Mouse (Mus musculus) MEL (cell line): ENCODE measurements at regions not wholly inside any gene's neighbourhood (a gene's known extent, or its start where the extent isn't known, plus 50 kb on each side); places are given as distances from the start of the nearest gene placed in this dataset.

Experiments used
- DNase-seq: peaks from one replicate; pipeline ENCODE4 v3.0.0; 2011; ENCODE audit warnings: low read depth, low spot score
- H3K27ac ChIP-seq: 2 replicates; pipeline ENCODE4 v1.5.1; 2012; ENCODE audit warnings: low read depth, mild to moderate bottlenecking, control low read depth, low read length, moderate library complexity; ENCODE audit not compliant: control insufficient read depth
- H3K27me3 ChIP-seq, 2 experiments: fragments of 150-350 bp in 1 of 2; sonication (generic) in 1 of 2; 2 replicates each; pipeline ENCODE4 v1.6.1; 2012; ENCODE audit warnings: low read length in 2 of 2, mild to moderate bottlenecking in 2 of 2, improper control_type of control experiment in 1 of 2, moderate library complexity in 1 of 2; ENCODE audit not compliant: insufficient read depth in 2 of 2, control insufficient read depth in 1 of 2
- H3K36me3 ChIP-seq, 2 experiments: 2 replicates each; pipeline ENCODE4 v1.6.1; 2012 to 2014; ENCODE audit warnings: low read length in 2 of 2, improper control_type of control experiment in 1 of 2, inconsistent platforms in 1 of 2, mild to moderate bottlenecking in 1 of 2; ENCODE audit not compliant: insufficient read depth in 2 of 2, control insufficient read depth in 1 of 2
- H3K4me1 ChIP-seq, 2 experiments: fragments of 150-350 bp in 1 of 2; sonication (generic) in 1 of 2; 2 replicates each; pipeline ENCODE4 v1.6.1; 2012; ENCODE audit warnings: low read length in 2 of 2, improper control_type of control experiment in 1 of 2, mild to moderate bottlenecking in 1 of 2; ENCODE audit not compliant: insufficient read depth in 2 of 2, control insufficient read depth in 1 of 2
- H3K4me3 ChIP-seq, 2 experiments: fragments of 150-350 bp in 1 of 2; sonication (generic) in 1 of 2; 2 replicates each; pipeline ENCODE4 v1.5.1; 2012; ENCODE audit warnings: low read depth in 2 of 2, low read length in 2 of 2, mild to moderate bottlenecking in 2 of 2, moderate library complexity in 2 of 2, control low read depth in 1 of 2, improper control_type of control experiment in 1 of 2; ENCODE audit not compliant: control insufficient read depth in 1 of 2, insufficient read depth in 1 of 2
- H3K79me2 ChIP-seq: 2 replicates; pipeline ENCODE4 v1.6.1; 2012; ENCODE audit warnings: mild to moderate bottlenecking, low read length, moderate library complexity; ENCODE audit not compliant: control insufficient read depth, poor library complexity, insufficient read depth
- H3K9ac ChIP-seq: 2 replicates; pipeline ENCODE4 v1.6.1; 2012; ENCODE audit warnings: low read depth, mild to moderate bottlenecking, control low read depth, low read length, moderate library complexity; ENCODE audit not compliant: control insufficient read depth, poor library complexity, severe bottlenecking
- H3K9me3 ChIP-seq: fragments of 150-350 bp; sonication (generic); replicated peaks from 2 replicates; pipeline ENCODE4 v1.6.1; 2012; ENCODE audit warnings: mild to moderate bottlenecking, low read length, improper control_type of control experiment, moderate library complexity; ENCODE audit not compliant: insufficient read depth
- BHLHE40 ChIP-seq: IDR thresholded peaks from 2 replicates; pipeline ENCODE4 v1.6.1; 2012; ENCODE audit warnings: low read depth, mild to moderate bottlenecking, inconsistent platforms, low read length, improper control_type of control experiment, borderline replicate concordance
- CHD1 ChIP-seq: IDR thresholded peaks from 2 replicates; pipeline ENCODE4 v1.6.1; 2012; ENCODE audit warnings: low read depth, mild to moderate bottlenecking, inconsistent platforms, low read length, improper control_type of control experiment
- CTCF ChIP-seq, 3 experiments: IDR thresholded peaks in 2 of 3; conservative IDR thresholded peaks in 1 of 3; 2 replicates each; pipeline ENCODE4 v1.5.1; 2011 to 2012; ENCODE audit warnings: low read length in 3 of 3, low read depth in 2 of 3, mild to moderate bottlenecking in 2 of 3, improper control_type of control experiment in 1 of 3, inconsistent platforms in 1 of 3, mixed read lengths in 1 of 3, moderate library complexity in 1 of 3; ENCODE audit not compliant: control insufficient read depth in 1 of 3, insufficient read depth in 1 of 3, poor library complexity in 1 of 3, severe bottlenecking in 1 of 3
- E2F4 ChIP-seq: IDR thresholded peaks from 2 replicates; pipeline ENCODE4 v1.6.1; 2011; ENCODE audit warnings: low read depth, low read length, improper control_type of control experiment, borderline replicate concordance
- EP300 ChIP-seq, 2 experiments: IDR thresholded peaks; 2 replicates each; pipeline ENCODE4 v1.6.1; 2011; ENCODE audit warnings: improper control_type of control experiment in 2 of 2, low read length in 2 of 2, low read depth in 1 of 2, mild to moderate bottlenecking in 1 of 2
- ETS1 ChIP-seq: IDR thresholded peaks from 2 replicates; pipeline ENCODE4 v1.6.1; 2012; ENCODE audit warnings: low read depth, mild to moderate bottlenecking, inconsistent platforms, low read length, improper control_type of control experiment, moderate library complexity
- GABPA ChIP-seq: IDR thresholded peaks from 2 replicates; pipeline ENCODE4 v1.6.1; 2012; ENCODE audit warnings: low read depth, mild to moderate bottlenecking, inconsistent platforms, low read length, improper control_type of control experiment, moderate library complexity
- GATA1 ChIP-seq: IDR thresholded peaks from 2 replicates; pipeline ENCODE4 v1.6.1; 2011; ENCODE audit warnings: low read depth, low read length, improper control_type of control experiment
- HCFC1 ChIP-seq: IDR thresholded peaks from 2 replicates; pipeline ENCODE4 v1.6.1; 2012; ENCODE audit warnings: low read depth, mild to moderate bottlenecking, inconsistent platforms, low read length, improper control_type of control experiment, moderate library complexity
- JUND ChIP-seq: IDR thresholded peaks from 2 replicates; pipeline ENCODE4 v1.6.1; 2011; ENCODE audit warnings: low read depth, mild to moderate bottlenecking, improper control_type of control experiment, low read length
- KAT2A ChIP-seq: conservative IDR thresholded peaks from 2 replicates; pipeline ENCODE4 v1.6.1; 2012; ENCODE audit warnings: low read depth, low read length, improper control_type of control experiment, inconsistent platforms
- MAFK ChIP-seq: IDR thresholded peaks from 2 replicates; pipeline ENCODE4 v1.6.1; 2011; ENCODE audit warnings: low read depth, mild to moderate bottlenecking, low read length, improper control_type of control experiment, borderline replicate concordance
- MAX ChIP-seq: IDR thresholded peaks from 2 replicates; pipeline ENCODE4 v1.6.1; 2011; ENCODE audit warnings: low read length, improper control_type of control experiment
- MAZ ChIP-seq: IDR thresholded peaks from 2 replicates; pipeline ENCODE4 v1.6.1; 2012; ENCODE audit warnings: low read depth, mild to moderate bottlenecking, inconsistent platforms, low read length, improper control_type of control experiment
- MEF2A ChIP-seq: IDR thresholded peaks from 2 replicates; pipeline ENCODE4 v1.6.1; 2014; ENCODE audit warnings: low read depth, mild to moderate bottlenecking, inconsistent platforms, low read length, improper control_type of control experiment; ENCODE audit not compliant: poor library complexity, insufficient replicate concordance, severe bottlenecking; ENCODE audit errors: extremely low read depth
- MXI1 ChIP-seq: IDR thresholded peaks from 2 replicates; pipeline ENCODE4 v1.6.1; 2011; ENCODE audit warnings: mild to moderate bottlenecking, low read depth, low read length, improper control_type of control experiment
- MYB ChIP-seq: IDR thresholded peaks from 2 replicates; pipeline ENCODE4 v1.6.1; 2011; ENCODE audit warnings: mild to moderate bottlenecking, low read depth, low read length, improper control_type of control experiment
- NELFE ChIP-seq: IDR thresholded peaks from 2 replicates; pipeline ENCODE4 v1.6.1; 2011; ENCODE audit warnings: low read depth, low read length, improper control_type of control experiment
- NRF1 ChIP-seq: IDR thresholded peaks from 2 replicates; pipeline ENCODE4 v1.6.1; 2014; ENCODE audit warnings: low read depth, mild to moderate bottlenecking, inconsistent platforms, low read length, improper control_type of control experiment, moderate library complexity; ENCODE audit not compliant: poor library complexity, insufficient read depth, severe bottlenecking
- SIN3A ChIP-seq: IDR thresholded peaks from 2 replicates; pipeline ENCODE4 v1.6.1; 2012; ENCODE audit warnings: low read length, improper control_type of control experiment, inconsistent platforms
- SMC3 ChIP-seq: IDR thresholded peaks from 2 replicates; pipeline ENCODE4 v1.6.1; 2011; ENCODE audit warnings: low read depth, low read length, improper control_type of control experiment
- UBTF ChIP-seq: IDR thresholded peaks from 2 replicates; pipeline ENCODE4 v1.6.1; 2012; ENCODE audit warnings: low read depth, mild to moderate bottlenecking, inconsistent platforms, low read length, improper control_type of control experiment, moderate library complexity, borderline replicate concordance; ENCODE audit not compliant: insufficient read depth
- USF1 ChIP-seq: IDR thresholded peaks from 2 replicates; pipeline ENCODE4 v1.6.1; 2014; ENCODE audit warnings: low read depth, mild to moderate bottlenecking, inconsistent platforms, low read length, improper control_type of control experiment, moderate library complexity
- USF2 ChIP-seq, 2 experiments: IDR thresholded peaks; 2 replicates each; pipeline ENCODE4 v1.6.1; 2011 to 2012; ENCODE audit warnings: improper control_type of control experiment in 2 of 2, low read length in 2 of 2, borderline replicate concordance in 1 of 2, inconsistent platforms in 1 of 2, low read depth in 1 of 2, mild to moderate bottlenecking in 1 of 2; ENCODE audit not compliant: insufficient read depth in 1 of 2
- ZKSCAN1 ChIP-seq: IDR thresholded peaks from 2 replicates; pipeline ENCODE4 v1.6.1; 2012; ENCODE audit warnings: low read depth, mild to moderate bottlenecking, inconsistent platforms, low read length, improper control_type of control experiment, moderate library complexity
- ZNF384 ChIP-seq: IDR thresholded peaks from 2 replicates; pipeline ENCODE4 v1.6.1; 2012; ENCODE audit warnings: low read depth, mild to moderate bottlenecking, inconsistent platforms, low read length, improper control_type of control experiment

- Histone ChIP-seq H3K79me2 (no peaks in the 10 kb centered on the region), H3K36me3 (no peaks in the 10 kb centered on the region), H3K4me1 (no peaks in the 10 kb centered on the region), H3K9me3 (no peaks in the 10 kb centered on the region), H3K4me3 (no peak overlapping the region), H3K9ac (no peak overlapping the region), H3K27me3 (no peaks in the 10 kb centered on the region), H3K27ac (no peak overlapping the region)
- TF ChIP-seq MYB: no peak
- no peak for TF ChIP-seq HCFC1
- TF ChIP-seq MAX: no peak
- no peak for TF ChIP-seq KAT2A
- TF ChIP-seq MXI1: no peak
- TF ChIP-seq UBTF: no peak
- no peak for TF ChIP-seq USF1
- TF ChIP-seq USF2 (IDR thresholded peaks at IDR 0.05; ENCODE audit: borderline replicate concordance in 1 of 2, insufficient read depth in 1 of 2, low read depth in 1 of 2, low read length in 2 of 2): no peak
- TF ChIP-seq CTCF (IDR thresholded peaks at IDR 0.05 in 2 of 3, conservative IDR thresholded peaks at IDR 0.05 in 1 of 3; ENCODE audit: control insufficient read depth in 1 of 3, insufficient read depth in 1 of 3, low read depth in 2 of 3, low read length in 3 of 3, poor library complexity in 1 of 3, severe bottlenecking in 1 of 3): no peak
- no peak for TF ChIP-seq NRF1
- no peak for TF ChIP-seq ETS1
- TF ChIP-seq E2F4: no peak
- no peak for TF ChIP-seq CHD1
- TF ChIP-seq SIN3A: no peak
- TF ChIP-seq MAZ: no peak
- no peak for DNase-seq
Observed at GRCm38 (mm10) chr14:104279890-104280289, 187.9 kb downstream of the Pou4f1 start.

- Histone ChIP-seq H3K27ac (no peak overlapping the region), H3K9me3 (no peaks in the 10 kb centered on the region), H3K4me1 (no peaks in the 10 kb centered on the region), H3K36me3 (no peaks in the 10 kb centered on the region), H3K4me3 (no peak overlapping the region), H3K9ac (no peak overlapping the region), H3K27me3 (no peaks in the 10 kb centered on the region), H3K79me2 (no peaks in the 10 kb centered on the region)
- TF ChIP-seq SMC3: no peak
- TF ChIP-seq E2F4: no peak
- TF ChIP-seq USF1: no peak
- TF ChIP-seq NELFE: no peak
- TF ChIP-seq NRF1: no peak
- no peak for TF ChIP-seq ZNF384
- TF ChIP-seq EP300 (IDR thresholded peaks at IDR 0.05; ENCODE audit: low read depth in 1 of 2, low read length in 2 of 2): no peak
- TF ChIP-seq JUND: no peak
- no peak for TF ChIP-seq ETS1
- TF ChIP-seq GATA1: no peak
- TF ChIP-seq MAFK: no peak
- TF ChIP-seq MEF2A: no peak
- TF ChIP-seq GABPA: no peak
- TF ChIP-seq KAT2A: no peak
- TF ChIP-seq BHLHE40: no peak
- TF ChIP-seq UBTF: no peak
- no peak for TF ChIP-seq CHD1
- TF ChIP-seq USF2 (IDR thresholded peaks at IDR 0.05; ENCODE audit: borderline replicate concordance in 1 of 2, insufficient read depth in 1 of 2, low read depth in 1 of 2, low read length in 2 of 2): no peak
- TF ChIP-seq ZKSCAN1: no peak
- DNase-seq: no peak
Observed at GRCm38 (mm10) chr14:104274752-104275151, 193.0 kb downstream of the Pou4f1 start.
